Mouse (Mus musculus): ENCODE data around the gene Ripor2. TPM values are rescaled to one million over a fixed set of nuclear protein-coding genes. Genes with fewer than 3 reads are reported as not detected.

Gene Ripor2
- polyA plus RNA-seq, 1 experiment from 2014 or later: 3.1 TPM

DNA sequence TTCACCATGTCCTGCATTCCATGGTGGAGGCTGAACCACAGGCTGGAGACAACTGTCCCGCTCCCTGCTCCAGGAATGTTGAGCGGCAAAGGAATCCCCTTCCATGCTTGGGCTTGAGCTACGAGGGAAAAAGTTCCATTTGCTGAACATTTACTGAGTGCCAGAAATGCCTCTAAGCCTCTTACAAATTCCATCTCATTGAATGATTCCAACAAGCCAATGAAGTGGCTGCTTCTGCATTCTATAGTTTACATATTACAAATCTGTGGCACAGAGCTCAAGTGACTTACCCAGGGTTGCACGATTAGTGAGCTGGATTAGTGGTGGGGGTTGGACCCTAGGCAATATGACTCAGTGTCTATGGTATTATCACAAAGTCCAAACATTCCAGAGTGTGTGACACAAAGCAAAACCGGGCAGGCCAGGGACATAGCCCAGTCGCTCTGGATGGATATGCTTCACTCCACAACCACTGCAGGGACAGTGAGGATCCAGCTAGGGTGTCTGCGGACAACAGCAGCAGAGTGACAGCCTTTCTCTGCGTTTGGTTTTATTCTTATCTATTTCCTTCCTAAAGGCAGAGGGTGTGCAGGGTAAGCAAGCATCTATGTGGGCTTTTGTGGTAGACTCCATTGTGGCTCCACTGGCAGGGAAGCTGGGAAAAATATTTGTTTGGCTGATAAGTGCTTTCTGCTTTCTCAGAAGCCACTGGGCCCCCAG, 16.6 kb upstream of the Ripor2 start:
- Histone ChIP-seq H3K4me3 (replicated peaks) (no peak overlapping the region), H3K4me2 (no peak overlapping the region), H3K9ac (no peak overlapping the region), H3K36me3 (replicated peaks) (no peaks in the 10 kb centered on the region), H3K27me3 (no peaks in the 10 kb centered on the region), H3K4me1 (replicated peaks) (peaks cover 12% of the 10 kb centered on the region), H3K9me3 (replicated peaks) (no peaks in the 10 kb centered on the region), H3K27ac (replicated peaks) (0 out of 2 replicates have a peak overlapping the region, but pooled peaks have one; percentile 19)
- WGBS (ENCODE audit: insufficient replicate concordance): 40% methylated on average over 8 of the region's 8 CpGs
- ATAC-seq (ENCODE audit: insufficient read depth): peak; percentile 62

DNA sequence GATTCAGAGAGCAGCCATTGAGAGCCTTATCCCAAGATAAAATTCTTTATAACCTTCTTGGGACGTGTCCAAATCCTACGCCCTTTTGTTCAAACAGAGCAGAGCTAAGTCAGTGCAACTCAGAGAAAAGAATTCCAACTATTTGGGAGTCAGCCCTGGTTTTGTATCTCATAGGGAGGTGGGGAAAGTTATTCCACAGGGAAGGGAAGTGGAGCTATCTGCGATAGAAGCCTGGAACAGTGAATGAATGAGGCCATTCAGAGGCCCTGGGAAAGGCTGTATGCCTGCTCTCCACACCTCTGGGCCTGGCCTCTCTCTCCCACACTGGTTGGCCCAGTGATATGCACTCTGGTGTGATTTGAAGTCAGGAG, 16.1 kb upstream of the Ripor2 start:
- Histone ChIP-seq H3K27ac (replicated peaks) (0 out of 2 replicates have a peak overlapping the region, but pooled peaks have one; percentile 19), H3K4me2 (no peak overlapping the region)

DNA sequence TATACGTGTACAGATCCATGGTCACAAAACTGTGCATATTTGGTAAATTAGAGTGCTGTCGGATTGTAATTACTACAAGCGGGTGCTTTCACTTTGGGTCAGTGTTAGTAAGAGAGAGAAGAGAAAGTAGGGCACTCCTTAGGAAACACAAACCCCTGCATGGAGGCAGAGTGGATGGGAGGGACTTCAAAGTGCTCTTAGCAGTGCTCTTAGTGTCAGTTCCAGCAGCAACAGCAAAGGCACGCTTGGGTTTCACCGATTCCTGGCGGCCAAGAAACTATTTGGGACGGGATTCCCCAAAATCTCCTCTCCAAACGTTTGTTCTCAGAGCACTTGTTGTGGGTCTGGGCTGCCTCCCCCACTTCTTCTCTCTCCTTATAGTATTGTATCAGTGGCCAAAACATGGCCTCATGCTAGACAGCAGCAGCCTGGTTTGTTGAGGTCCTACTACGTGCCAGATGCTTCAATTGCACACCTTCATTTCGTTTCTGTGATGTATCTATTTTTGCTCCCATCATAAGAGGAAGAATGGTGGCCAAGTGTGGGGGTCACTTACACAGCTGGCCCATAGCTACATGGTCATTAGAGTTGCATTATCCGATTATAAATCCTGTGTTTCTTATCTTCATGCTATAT, 14.7 kb upstream of the Ripor2 start:
- Histone ChIP-seq H3K4me2 (no peak overlapping the region), H3K36me3 (replicated peaks) (no peaks in the 10 kb centered on the region), H3K4me3 (replicated peaks) (no peak overlapping the region), H3K9me3 (replicated peaks) (no peaks in the 10 kb centered on the region), H3K27me3 (no peaks in the 10 kb centered on the region), H3K4me1 (replicated peaks) (peaks cover 12% of the 10 kb centered on the region), H3K27ac (replicated peaks) (no peak overlapping the region), H3K9ac (no peak overlapping the region)
- no peak for ATAC-seq (ENCODE audit: insufficient read depth)
- 79% methylated on average over 11 of the region's 11 CpGs for WGBS (ENCODE audit: insufficient replicate concordance)

More for the DNA sequence above, 16.1 kb upstream of the Ripor2 start:
- WGBS (ENCODE audit: insufficient replicate concordance): 53% methylated on average over 3 of the region's 3 CpGs
- no peak overlapping the region for H3K9ac ChIP-seq
- peaks cover 12% of the 10 kb centered on the region for H3K4me1 ChIP-seq (replicated peaks)
- no peaks in the 10 kb centered on the region for H3K36me3 ChIP-seq (replicated peaks)
- H3K27me3 ChIP-seq: no peaks in the 10 kb centered on the region
- no peaks in the 10 kb centered on the region for H3K9me3 ChIP-seq (replicated peaks)
- ATAC-seq (ENCODE audit: insufficient read depth): peak; percentile 34; the same call in 1 of the 2 replicates
- H3K4me3 ChIP-seq (replicated peaks): no peak overlapping the region

- Histone ChIP-seq H3K4me2 (no peak overlapping the region), H3K27me3 (no peaks in the 10 kb centered on the region), H3K9me3 (replicated peaks) (no peaks in the 10 kb centered on the region), H3K9ac (no peak overlapping the region), H3K36me3 (replicated peaks) (no peaks in the 10 kb centered on the region), H3K4me1 (replicated peaks) (peaks cover 12% of the 10 kb centered on the region), H3K4me3 (replicated peaks) (no peak overlapping the region), H3K27ac (replicated peaks) (no peak overlapping the region)
- WGBS (ENCODE audit: insufficient replicate concordance): 80% methylated on average over 4 of the region's 4 CpGs
- no peak for ATAC-seq (ENCODE audit: insufficient read depth)
Observed at GRCm38 (mm10) chr13:24569066-24569465, 12.9 kb upstream of the Ripor2 start.

DNA sequence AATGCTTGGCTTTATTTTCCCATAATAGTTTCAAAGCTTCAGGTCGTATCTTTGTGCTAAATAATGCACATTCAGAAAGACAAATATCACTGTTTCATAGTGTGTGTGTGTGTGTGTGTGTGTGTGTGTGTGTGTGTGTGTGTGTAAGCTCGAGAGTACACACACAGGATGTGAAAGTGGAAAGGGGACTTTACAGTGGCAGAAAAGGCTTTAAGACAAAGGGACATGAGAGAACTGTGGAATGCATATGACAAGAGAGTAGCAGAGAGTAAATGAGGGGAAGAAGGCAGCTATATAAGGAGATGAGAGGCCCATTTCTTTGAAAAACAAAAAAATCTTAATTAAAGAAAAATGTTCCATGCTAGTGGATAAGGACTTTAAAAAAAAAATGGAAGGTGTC, 11.3 kb upstream of the Ripor2 start:
- peaks cover 19% of the 10 kb centered on the region for H3K4me1 ChIP-seq (replicated peaks)
- H3K36me3 ChIP-seq (replicated peaks): no peaks in the 10 kb centered on the region
- no peak overlapping the region for H3K9ac ChIP-seq
- H3K27ac ChIP-seq (replicated peaks): no peak overlapping the region
- WGBS (ENCODE audit: insufficient replicate concordance): 38% methylated on average over 2 of the region's 2 CpGs
- no peaks in the 10 kb centered on the region for H3K9me3 ChIP-seq (replicated peaks)
- no peak overlapping the region for H3K4me2 ChIP-seq
- H3K4me3 ChIP-seq (replicated peaks): no peak overlapping the region
- no peak for ATAC-seq (ENCODE audit: insufficient read depth)
- no peaks in the 10 kb centered on the region for H3K27me3 ChIP-seq

GRCm38 (mm10) chr13:24571906-24572305, 10.1 kb upstream of the Ripor2 start:
- 77% methylated on average over 6 of the region's 6 CpGs for WGBS (ENCODE audit: insufficient replicate concordance)
- Histone ChIP-seq H3K4me1 (replicated peaks) (peaks cover 25% of the 10 kb centered on the region), H3K4me3 (replicated peaks) (no peak overlapping the region), H3K36me3 (replicated peaks) (no peaks in the 10 kb centered on the region), H3K9ac (no peak overlapping the region), H3K27me3 (no peaks in the 10 kb centered on the region), H3K9me3 (replicated peaks) (no peaks in the 10 kb centered on the region), H3K27ac (replicated peaks) (no peak overlapping the region), H3K4me2 (no peak overlapping the region)
- ATAC-seq (ENCODE audit: insufficient read depth): no peak

DNA sequence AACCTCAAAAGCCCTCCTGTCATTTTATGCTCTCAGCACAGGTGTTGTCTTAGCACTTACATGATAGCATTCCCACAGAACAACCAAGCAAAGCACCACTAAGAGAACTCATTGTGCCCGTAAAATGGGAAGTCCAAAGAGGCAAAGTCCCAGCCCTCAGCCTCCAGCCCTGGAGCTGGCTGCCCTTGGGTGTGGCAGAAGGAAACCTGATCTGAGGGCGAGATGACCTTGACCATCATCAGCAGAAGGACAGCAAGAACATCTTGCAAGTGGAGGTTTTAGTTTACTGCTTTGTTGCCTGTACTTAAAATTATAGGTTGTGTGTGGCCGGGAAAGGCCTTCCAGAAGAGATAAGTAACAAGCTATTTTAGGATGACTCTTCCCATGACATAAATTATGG, 6.9 kb upstream of the Ripor2 start:
- no peak for ATAC-seq (ENCODE audit: insufficient read depth)
- Histone ChIP-seq H3K9ac (no peak overlapping the region), H3K27me3 (no peaks in the 10 kb centered on the region), H3K36me3 (replicated peaks) (no peaks in the 10 kb centered on the region), H3K4me1 (replicated peaks) (peaks cover 54% of the 10 kb centered on the region), H3K4me2 (no peak overlapping the region), H3K9me3 (replicated peaks) (no peaks in the 10 kb centered on the region), H3K4me3 (replicated peaks) (no peak overlapping the region), H3K27ac (replicated peaks) (no peak overlapping the region)
- 71% methylated on average over 3 of the region's 3 CpGs for WGBS (ENCODE audit: insufficient replicate concordance)

DNA sequence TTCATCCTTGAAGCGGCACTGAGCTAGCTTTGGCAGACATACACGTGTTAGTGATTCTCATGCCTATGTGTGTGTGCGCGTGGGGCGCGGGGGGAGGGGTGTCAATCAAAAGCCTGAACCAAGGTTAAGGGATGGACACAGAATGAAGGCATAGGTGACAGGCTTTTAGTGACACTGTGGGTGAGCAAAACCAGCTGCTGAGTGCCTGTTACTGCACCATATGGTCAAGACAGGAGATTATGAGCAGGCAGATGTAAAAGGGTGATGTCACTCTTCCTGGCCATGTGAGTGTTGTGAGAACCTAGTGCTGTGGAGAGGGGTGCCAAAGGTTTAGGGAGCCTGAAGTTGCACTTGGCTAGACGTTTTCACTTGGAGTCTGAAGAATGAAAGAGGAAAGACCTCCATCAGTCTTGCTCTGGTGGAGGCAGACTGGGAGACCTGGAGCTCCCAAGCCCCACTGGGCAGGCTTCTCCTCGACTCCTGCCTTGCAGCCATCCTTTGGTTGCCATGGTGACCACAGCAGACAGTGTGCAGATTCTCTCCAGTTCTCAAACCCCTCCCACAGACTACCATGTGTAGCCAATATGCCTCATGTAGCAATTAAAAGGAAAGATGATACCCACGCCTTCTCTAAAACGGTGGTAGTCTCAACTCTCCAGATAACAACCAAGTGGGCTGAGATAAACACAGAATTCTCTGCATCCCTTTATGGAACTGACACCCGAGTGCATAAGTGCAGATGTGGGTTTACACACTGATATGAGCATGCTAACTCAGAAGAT, 5.5 kb upstream of the Ripor2 start:
- no peak overlapping the region for H3K9ac ChIP-seq
- H3K4me2 ChIP-seq: peak overlapping the region; percentile 21
- 51% methylated on average over 11 of the region's 11 CpGs for WGBS (ENCODE audit: insufficient replicate concordance)

GRCm38 (mm10) chr13:24578317-24578716, 3.7 kb upstream of the Ripor2 start:
- no peak overlapping the region for H3K9ac ChIP-seq
- no peaks in the 10 kb centered on the region for H3K9me3 ChIP-seq (replicated peaks)
- H3K27me3 ChIP-seq: no peaks in the 10 kb centered on the region
- H3K4me3 ChIP-seq (replicated peaks): no peak overlapping the region
- H3K27ac ChIP-seq (replicated peaks): peak overlapping the region; percentile 14; the same call in 1 of the 2 replicates
- H3K4me1 ChIP-seq (replicated peaks): peaks cover 66% of the 10 kb centered on the region
- peak; percentile 22; the same call in 1 of the 2 replicates for ATAC-seq (ENCODE audit: insufficient read depth)
- no peaks in the 10 kb centered on the region for H3K36me3 ChIP-seq (replicated peaks)
- no peak overlapping the region for H3K4me2 ChIP-seq

More for the DNA sequence above, 5.5 kb upstream of the Ripor2 start:
- Histone ChIP-seq H3K4me1 (replicated peaks) (peaks cover 66% of the 10 kb centered on the region), H3K9me3 (replicated peaks) (no peaks in the 10 kb centered on the region), H3K4me3 (replicated peaks) (no peak overlapping the region), H3K27me3 (no peaks in the 10 kb centered on the region), H3K36me3 (replicated peaks) (no peaks in the 10 kb centered on the region), H3K27ac (replicated peaks) (peak overlapping the region; percentile 74)
- peak; percentile 82 for ATAC-seq (ENCODE audit: insufficient read depth)

- Histone ChIP-seq H3K27ac (replicated peaks) (peak overlapping the region; percentile 41), H3K4me2 (peak overlapping the region; percentile 39), H3K27me3 (no peaks in the 10 kb centered on the region), H3K9me3 (replicated peaks) (no peaks in the 10 kb centered on the region), H3K9ac (peak overlapping the region; percentile 21; the same call in 1 of the 2 replicates), H3K4me1 (replicated peaks) (peaks cover 52% of the 10 kb centered on the region), H3K4me3 (replicated peaks) (no peak overlapping the region), H3K36me3 (replicated peaks) (no peaks in the 10 kb centered on the region)
- ATAC-seq (ENCODE audit: insufficient read depth): peak; percentile 68
- WGBS (ENCODE audit: insufficient replicate concordance): 42% methylated on average over 8 of the region's 8 CpGs
Observed at GRCm38 (mm10) chr13:24580759-24581158, 1.2 kb upstream of the Ripor2 start.

GRCm38 (mm10) chr13:24584403-24584802, 2.4 kb downstream of the Ripor2 start:
- Histone ChIP-seq H3K36me3 (replicated peaks) (no peaks in the 10 kb centered on the region), H3K9me3 (replicated peaks) (no peaks in the 10 kb centered on the region), H3K27me3 (no peaks in the 10 kb centered on the region), H3K4me1 (replicated peaks) (peaks cover 16% of the 10 kb centered on the region), H3K9ac (no peak overlapping the region), H3K4me3 (replicated peaks) (no peak overlapping the region), H3K4me2 (no peak overlapping the region), H3K27ac (replicated peaks) (no peak overlapping the region)
- no peak for ATAC-seq (ENCODE audit: insufficient read depth)
- 80% methylated on average over 5 of the region's 5 CpGs for WGBS (ENCODE audit: insufficient replicate concordance)
